Mouse (Mus musculus) small intestine, adult 2 months (tissue): ENCODE data around the gene Rad51b.

Source experiments
- CTCF ChIP-seq: fragments of 200-500 bp; IDR thresholded peaks from 2 replicates; pipeline ENCODE4 v1.5.1; 2012; ENCODE audit warnings: low read depth, mild to moderate bottlenecking, control low read depth, inconsistent platforms, low read length, moderate library complexity, mixed read lengths; ENCODE audit not compliant: insufficient replicate concordance, insufficient read length; ENCODE audit errors: extremely low read depth
- POLR2A ChIP-seq: fragments of 200-500 bp; IDR thresholded peaks from 2 replicates; pipeline ENCODE4 v1.6.1; 2012; ENCODE audit warnings: low read depth, mild to moderate bottlenecking, control low read depth, inconsistent platforms, low read length, moderate library complexity

DNA sequence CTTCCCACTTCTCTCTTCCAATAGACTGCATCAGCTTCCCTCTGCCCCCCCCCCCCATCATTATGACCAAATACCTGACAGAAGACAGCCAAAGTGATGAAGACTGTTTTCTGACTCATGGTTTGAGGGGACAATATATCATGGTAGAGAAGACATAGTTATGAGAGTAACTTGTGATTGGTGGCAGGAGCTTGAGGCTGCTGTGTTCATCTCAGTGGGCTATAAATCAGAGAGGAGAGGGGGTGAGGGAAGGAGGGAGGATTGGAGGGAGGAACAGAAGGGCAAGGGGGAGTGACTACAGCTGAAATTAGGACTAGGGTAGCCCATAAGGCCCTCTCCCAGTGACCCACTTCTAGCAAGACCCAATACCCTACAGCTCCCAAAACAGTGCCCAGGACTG is 416.2 kb downstream of the Rad51b start:
- TF ChIP-seq CTCF (no peak), POLR2A (no peak)
